Mouse (Mus musculus) stomach, embryonic 14.5 days (tissue): Measurements from ENCODE around the gene Epb41l2. TPM values are rescaled to one million over a fixed set of nuclear protein-coding genes. Genes with fewer than 3 reads are reported as not detected.
A peak's percentile ranks its signal among the peaks of the same experiment; 100 is the strongest.

Source experiments
- ATAC-seq: fragments of 200-750 bp; cut with Nextera tagmentation; 2 replicates; pipeline ENCODE4 v1.8.0; 2017; ENCODE audit warnings: low read depth, moderate TSS enrichment; ENCODE audit not compliant: insufficient number of reproducible peaks, insufficient read depth, low FRiP score
- H3K27ac ChIP-seq: fragments of 300-500 bp; sonication (generic); 2 replicates; pipeline ENCODE4 v1.5.1; 2014; ENCODE audit warnings: mild to moderate bottlenecking, low read length, moderate library complexity, mixed read lengths
- H3K27me3 ChIP-seq: fragments of 300-500 bp; sonication (generic); 2 replicates; pipeline ENCODE4 v1.6.1; 2014; ENCODE audit warnings: low read length, control low read depth, mixed read lengths; ENCODE audit not compliant: control insufficient read depth, insufficient read depth
- H3K36me3 ChIP-seq: fragments of 300-500 bp; sonication (generic); 2 replicates; pipeline ENCODE4 v1.6.1; 2014; ENCODE audit warnings: mild to moderate bottlenecking, control low read depth, low read length, moderate library complexity, mixed read lengths; ENCODE audit not compliant: control insufficient read depth, insufficient read depth
- H3K4me1 ChIP-seq: fragments of 300-500 bp; sonication (generic); 2 replicates; pipeline ENCODE4 v1.6.1; 2014; ENCODE audit warnings: low read length, control low read depth, mixed read lengths; ENCODE audit not compliant: control insufficient read depth, insufficient read depth
- H3K4me2 ChIP-seq: fragments of 300-500 bp; sonication (generic); replicated peaks from 2 replicates; pipeline ENCODE4 v1.6.1; 2014; ENCODE audit warnings: low read depth, low read length, control low read depth
- H3K4me3 ChIP-seq: fragments of 300-500 bp; sonication (generic); 2 replicates; pipeline ENCODE4 v1.5.1; 2014; ENCODE audit warnings: low read depth, low read length, control low read depth
- H3K9ac ChIP-seq: fragments of 300-500 bp; sonication (generic); replicated peaks from 2 replicates; pipeline ENCODE4 v1.6.1; 2014; ENCODE audit warnings: low read depth, mild to moderate bottlenecking, control low read depth, low read length, moderate library complexity, mixed read lengths
- H3K9me3 ChIP-seq: fragments of 300-500 bp; sonication (generic); 2 replicates; pipeline ENCODE4 v1.6.1; 2016; ENCODE audit warnings: low read depth, low read length, control low read depth; ENCODE audit not compliant: control insufficient read depth
- WGBS: fragments of 180-500 bp; shearing (Covaris S2); extraction: QIAGEN DNeasy Blood & Tissue Kit; methylation state at CpG from one replicate; pipeline ENCODE4 v1.1.7; 2014; 5-methylcytosine and 5-hydroxymethylcytosine counted together
- polyA plus RNA-seq: library from polyadenylated mRNA; unstranded; fragments of >200 nt; fragmentation: Nextera tagmentation; extraction: Ambion mirVana; gene quantifications from 2 replicates; pipeline ENCODE4 v1.2.1, GENCODE M21; 2014

The Epb41l2 gene
- polyA plus RNA-seq, 1 experiment from 2014 or later, result 65.3 TPM

- Histone ChIP-seq H3K27me3 (no peaks in the 10 kb centered on the region), H3K9ac (no peak overlapping the region), H3K4me1 (no peaks in the 10 kb centered on the region), H3K4me3 (no peak overlapping the region), H3K36me3 (no peaks in the 10 kb centered on the region), H3K4me2 (no peak overlapping the region), H3K27ac (no peak overlapping the region), H3K9me3 (no peaks in the 10 kb centered on the region)
- WGBS, result 76% methylated on average over 4 of the region's 4 CpGs
- ATAC-seq, result no peak
Observed at GRCm38 (mm10) chr10:25321198-25321597, 38.4 kb upstream of the Epb41l2 start.

GRCm38 (mm10) chr10:25325690-25326089 is 33.9 kb upstream of the Epb41l2 start:
- Histone ChIP-seq H3K4me1 (no peaks in the 10 kb centered on the region), H3K27ac (no peak overlapping the region), H3K4me2 (no peak overlapping the region), H3K4me3 (no peak overlapping the region), H3K9me3 (no peaks in the 10 kb centered on the region), H3K27me3 (no peaks in the 10 kb centered on the region), H3K36me3 (no peaks in the 10 kb centered on the region), H3K9ac (no peak overlapping the region)
- 68% methylated on average over 4 of the region's 4 CpGs for WGBS
- no peak for ATAC-seq

- Histone ChIP-seq H3K27ac (no peak overlapping the region), H3K36me3 (no peaks in the 10 kb centered on the region), H3K9ac (no peak overlapping the region), H3K4me2 (no peak overlapping the region), H3K4me3 (no peak overlapping the region), H3K4me1 (0 out of 2 replicates have a peak, but pooled peaks cover 4% of the 10 kb centered on the region), H3K9me3 (no peaks in the 10 kb centered on the region), H3K27me3 (no peaks in the 10 kb centered on the region)
- no peak for ATAC-seq
- 77% methylated on average over 6 of the region's 6 CpGs for WGBS
Observed at GRCm38 (mm10) chr10:25327511-25327910, 32.1 kb upstream of the Epb41l2 start.

GRCm38 (mm10) chr10:25330094-25330493 is 29.5 kb upstream of the Epb41l2 start:
- ATAC-seq, result no peak
- Histone ChIP-seq H3K36me3 (no peaks in the 10 kb centered on the region), H3K27ac (no peak overlapping the region), H3K4me2 (no peak overlapping the region), H3K9me3 (no peaks in the 10 kb centered on the region), H3K4me3 (no peak overlapping the region), H3K9ac (no peak overlapping the region), H3K27me3 (no peaks in the 10 kb centered on the region), H3K4me1 (0 out of 2 replicates have a peak, but pooled peaks cover 4% of the 10 kb centered on the region)
- 78% methylated on average over 7 of the region's 7 CpGs for WGBS

- Histone ChIP-seq H3K9ac (no peak overlapping the region), H3K9me3 (no peaks in the 10 kb centered on the region)
Observed at GRCm38 (mm10) chr10:25331321-25332049, 28.1 kb upstream of the Epb41l2 start.

GRCm38 (mm10) chr10:25333390-25334079 is 26.1 kb upstream of the Epb41l2 start:
- H3K9me3 ChIP-seq, result no peaks in the 10 kb centered on the region
- no peaks in the 10 kb centered on the region for H3K27me3 ChIP-seq
- 37% methylated on average over 4 of the region's 4 CpGs for WGBS
- H3K36me3 ChIP-seq, result no peaks in the 10 kb centered on the region
- no peak overlapping the region for H3K9ac ChIP-seq
- no peak overlapping the region for H3K4me3 ChIP-seq
- ATAC-seq, result 0 out of 2 replicates have a peak, but pooled peaks have one; percentile 49
- H3K4me1 ChIP-seq, result 0 out of 2 replicates have a peak, but pooled peaks cover 4% of the 10 kb centered on the region
- H3K4me2 ChIP-seq, result no peak overlapping the region
- H3K27ac ChIP-seq, result no peak overlapping the region

More at GRCm38 (mm10) chr10:25331321-25332049, 28.1 kb upstream of the Epb41l2 start:
- Histone ChIP-seq H3K27ac (no peak overlapping the region; the same call in 1 of the 2 replicates), H3K4me3 (no peak overlapping the region), H3K36me3 (no peaks in the 10 kb centered on the region), H3K27me3 (no peaks in the 10 kb centered on the region), H3K4me1 (0 out of 2 replicates have a peak, but pooled peaks cover 4% of the 10 kb centered on the region), H3K4me2 (no peak overlapping the region)
- WGBS, result 54% methylated on average over 9 of the region's 9 CpGs
- ATAC-seq, result no peak

GRCm38 (mm10) chr10:25340675-25341074 is 18.9 kb upstream of the Epb41l2 start:
- Histone ChIP-seq H3K4me2 (no peak overlapping the region), H3K4me1 (no peaks in the 10 kb centered on the region), H3K27me3 (no peaks in the 10 kb centered on the region), H3K4me3 (no peak overlapping the region), H3K9ac (no peak overlapping the region), H3K27ac (no peak overlapping the region), H3K9me3 (no peaks in the 10 kb centered on the region; the same call in 1 of the 2 replicates), H3K36me3 (no peaks in the 10 kb centered on the region)
- 92% methylated on average over 5 of the region's 5 CpGs for WGBS
- no peak for ATAC-seq

- H3K9ac ChIP-seq, result no peak overlapping the region
- no peaks in the 10 kb centered on the region; the same call in 1 of the 2 replicates for H3K9me3 ChIP-seq
- H3K27me3 ChIP-seq, result no peaks in the 10 kb centered on the region
- no peaks in the 10 kb centered on the region for H3K36me3 ChIP-seq
- H3K4me1 ChIP-seq, result no peaks in the 10 kb centered on the region
- H3K4me3 ChIP-seq, result no peak overlapping the region
- no peak for ATAC-seq
- H3K27ac ChIP-seq, result no peak overlapping the region
- H3K4me2 ChIP-seq, result no peak overlapping the region
Observed at GRCm38 (mm10) chr10:25342801-25343200, 16.8 kb upstream of the Epb41l2 start.
